Mouse (Mus musculus) midbrain, embryonic 13.5 days (tissue): ENCODE measurements at regions not wholly inside any gene's neighbourhood (a gene's known extent, or its start where the extent isn't known, plus 50 kb on each side); places are given as distances from the start of the nearest gene placed in this dataset.

Experiments used
- ATAC-seq: fragments of 200-750 bp; cut with Nextera tagmentation; 2 replicates; pipeline ENCODE4 v1.8.0; 2017; ENCODE audit warnings: mild to moderate bottlenecking, moderate TSS enrichment, moderate library complexity
- H3K27ac ChIP-seq: fragments of 300-500 bp; sonication (generic); 2 replicates; pipeline ENCODE4 v1.5.1; 2015; ENCODE audit warnings: inconsistent platforms, mild to moderate bottlenecking, moderate library complexity
- H3K27me3 ChIP-seq: fragments of 300-500 bp; sonication (generic); 2 replicates; pipeline ENCODE4 v1.6.1; 2015; ENCODE audit warnings: mild to moderate bottlenecking, inconsistent platforms
- H3K36me3 ChIP-seq: fragments of 300-500 bp; sonication (generic); 2 replicates; pipeline ENCODE4 v1.6.1; 2015; ENCODE audit warnings: mild to moderate bottlenecking, inconsistent platforms
- H3K4me1 ChIP-seq: fragments of 300-500 bp; sonication (generic); replicated peaks from 2 replicates; pipeline ENCODE4 v1.6.1; 2015; ENCODE audit warnings: inconsistent platforms
- H3K4me2 ChIP-seq: fragments of 300-500 bp; sonication (generic); replicated peaks from 2 replicates; pipeline ENCODE4 v1.6.1; 2015; ENCODE audit warnings: moderate library complexity, mild to moderate bottlenecking, inconsistent platforms
- H3K4me3 ChIP-seq: fragments of 300-500 bp; sonication (generic); replicated peaks from 2 replicates; pipeline ENCODE4 v1.5.1; 2015; ENCODE audit warnings: mild to moderate bottlenecking, inconsistent platforms
- H3K9ac ChIP-seq: fragments of 300-500 bp; sonication (generic); replicated peaks from 2 replicates; pipeline ENCODE4 v1.6.1; 2015; ENCODE audit warnings: mild to moderate bottlenecking, inconsistent platforms
- H3K9me3 ChIP-seq: fragments of 300-500 bp; sonication (generic); 2 replicates; pipeline ENCODE4 v1.6.1; 2016; ENCODE audit warnings: mild to moderate bottlenecking, inconsistent platforms
- WGBS: fragments of 180-500 bp; shearing (Covaris S2); methylation state at CpG from one replicate; pipeline ENCODE4 v1.1.7; 2015; 5-methylcytosine and 5-hydroxymethylcytosine counted together

GRCm38 (mm10) chr2:124718985-124719384 lies 348.9 kb upstream of the Slc24a5 start:
- no peaks in the 10 kb centered on the region for H3K9me3 ChIP-seq
- 76% methylated on average over 9 of the region's 9 CpGs for WGBS
- H3K4me2 ChIP-seq: no peak overlapping the region
- H3K27ac ChIP-seq: no peak overlapping the region
- H3K27me3 ChIP-seq: no peaks in the 10 kb centered on the region
- H3K4me1 ChIP-seq: no peaks in the 10 kb centered on the region
- ATAC-seq: no peak
- no peak overlapping the region for H3K4me3 ChIP-seq
- no peaks in the 10 kb centered on the region for H3K36me3 ChIP-seq
- H3K9ac ChIP-seq: no peak overlapping the region

DNA sequence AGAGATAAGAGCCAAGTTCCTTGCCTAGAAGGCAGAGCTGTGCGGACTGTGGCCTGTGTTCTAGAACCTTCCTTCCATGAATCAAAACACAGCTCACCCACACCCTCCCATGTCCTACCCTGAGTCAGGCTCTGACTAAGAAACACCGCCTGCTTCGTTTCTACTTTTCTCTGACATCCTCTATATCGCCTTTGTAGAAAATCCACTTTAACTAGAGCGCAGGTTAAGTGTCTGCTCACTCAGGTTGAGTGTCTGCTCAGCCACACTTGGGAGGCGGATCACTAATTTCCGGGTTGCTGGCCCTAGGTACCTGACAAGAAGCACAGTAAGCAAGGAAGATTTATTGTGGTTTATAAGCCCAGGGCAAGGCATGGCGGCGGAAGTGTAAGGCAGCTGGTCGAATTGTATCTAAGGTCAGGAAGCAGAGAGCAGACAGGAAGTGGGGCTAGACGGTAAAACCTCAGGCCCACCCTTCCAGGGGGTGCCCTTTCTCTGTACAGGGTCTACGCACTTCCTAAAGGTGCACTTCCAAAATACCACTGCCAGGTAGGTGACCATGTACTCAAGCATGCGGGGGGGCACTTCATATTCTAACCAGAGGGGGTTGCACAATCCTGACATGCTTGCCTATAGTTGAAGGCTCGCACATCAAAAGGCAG lies 348.0 kb upstream of the Slc24a5 start:
- WGBS: 91% methylated on average over 14 of the region's 14 CpGs
- Histone ChIP-seq H3K9ac (no peak overlapping the region), H3K4me1 (peaks cover 1% of the 10 kb centered on the region; the same call in 1 of the 2 replicates), H3K27me3 (no peaks in the 10 kb centered on the region), H3K4me2 (no peak overlapping the region), H3K4me3 (no peak overlapping the region), H3K27ac (no peak overlapping the region), H3K36me3 (no peaks in the 10 kb centered on the region), H3K9me3 (no peaks in the 10 kb centered on the region)
- no peak for ATAC-seq

- H3K4me3 ChIP-seq: no peak overlapping the region
- ATAC-seq: no peak
- H3K4me2 ChIP-seq: no peak overlapping the region
- no peaks in the 10 kb centered on the region for H3K27me3 ChIP-seq
- H3K9ac ChIP-seq: no peak overlapping the region
- no peaks in the 10 kb centered on the region for H3K36me3 ChIP-seq
- H3K4me1 ChIP-seq: peaks cover 5% of the 10 kb centered on the region; the same call in 1 of the 2 replicates
- H3K9me3 ChIP-seq: no peaks in the 10 kb centered on the region
- H3K27ac ChIP-seq: no peak overlapping the region
- WGBS: 70% methylated on average over 14 of the region's 14 CpGs
Observed at GRCm38 (mm10) chr2:124720593-124721445, 347.1 kb upstream of the Slc24a5 start.

GRCm38 (mm10) chr2:124724171-124724570 lies 343.8 kb upstream of the Slc24a5 start:
- Histone ChIP-seq H3K27me3 (no peaks in the 10 kb centered on the region), H3K9ac (no peak overlapping the region), H3K4me1 (peaks cover 5% of the 10 kb centered on the region; the same call in 1 of the 2 replicates), H3K27ac (no peak overlapping the region), H3K9me3 (no peaks in the 10 kb centered on the region), H3K36me3 (no peaks in the 10 kb centered on the region), H3K4me3 (no peak overlapping the region), H3K4me2 (no peak overlapping the region)
- no peak for ATAC-seq
- WGBS: 81% methylated on average over 4 of the region's 4 CpGs

GRCm38 (mm10) chr2:124724827-124725480 lies 343.0 kb upstream of the Slc24a5 start:
- peaks cover 5% of the 10 kb centered on the region; the same call in 1 of the 2 replicates for H3K4me1 ChIP-seq
- H3K27ac ChIP-seq: no peak overlapping the region
- no peak overlapping the region for H3K9ac ChIP-seq
- no peaks in the 10 kb centered on the region for H3K27me3 ChIP-seq
- no peak overlapping the region for H3K4me3 ChIP-seq
- no peak; the same call in 1 of the 2 replicates for ATAC-seq
- H3K36me3 ChIP-seq: no peaks in the 10 kb centered on the region
- no peaks in the 10 kb centered on the region for H3K9me3 ChIP-seq
- 65% methylated on average over 5 of the region's 5 CpGs for WGBS
- no peak overlapping the region for H3K4me2 ChIP-seq

- no peak overlapping the region for H3K4me2 ChIP-seq
- ATAC-seq: no peak
- 93% methylated on average over 5 of the region's 5 CpGs for WGBS
- H3K27me3 ChIP-seq: no peaks in the 10 kb centered on the region
- H3K4me1 ChIP-seq: peaks cover 5% of the 10 kb centered on the region; the same call in 1 of the 2 replicates
- no peak overlapping the region for H3K9ac ChIP-seq
- H3K4me3 ChIP-seq: no peak overlapping the region
- no peaks in the 10 kb centered on the region for H3K36me3 ChIP-seq
- no peak overlapping the region for H3K27ac ChIP-seq
- H3K9me3 ChIP-seq: no peaks in the 10 kb centered on the region
Observed at GRCm38 (mm10) chr2:124727979-124728378, 339.9 kb upstream of the Slc24a5 start.

GRCm38 (mm10) chr2:124732593-124732992 lies 335.3 kb upstream of the Slc24a5 start:
- no peak overlapping the region for H3K9ac ChIP-seq
- 80% methylated on average over 2 of the region's 2 CpGs for WGBS
- H3K4me2 ChIP-seq: no peak overlapping the region
- no peaks in the 10 kb centered on the region for H3K4me1 ChIP-seq
- no peak for ATAC-seq
- no peak overlapping the region for H3K27ac ChIP-seq
- H3K27me3 ChIP-seq: no peaks in the 10 kb centered on the region
- no peaks in the 10 kb centered on the region; the same call in 1 of the 2 replicates for H3K9me3 ChIP-seq
- no peak overlapping the region for H3K4me3 ChIP-seq
- no peaks in the 10 kb centered on the region for H3K36me3 ChIP-seq

DNA sequence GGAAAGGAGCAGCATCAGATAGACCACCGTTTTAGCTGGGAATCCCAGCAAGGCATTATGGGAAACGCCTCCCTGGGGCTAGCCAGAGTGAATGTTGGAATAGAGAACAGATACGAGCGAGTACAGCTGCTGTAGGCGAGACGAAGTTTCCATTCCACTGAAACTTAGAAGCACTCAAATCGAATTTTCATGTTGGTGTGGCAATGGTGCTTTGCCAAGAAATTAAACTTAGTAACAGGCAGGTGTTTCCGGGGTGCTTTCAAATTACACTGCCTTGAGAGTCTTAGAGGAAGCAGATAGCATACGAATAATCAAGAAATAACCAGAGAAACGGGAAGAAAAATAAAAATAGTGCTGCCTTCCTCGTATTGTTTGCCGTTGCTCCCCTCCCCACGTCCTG lies 327.1 kb upstream of the Slc24a5 start:
- no peak for ATAC-seq
- Histone ChIP-seq H3K36me3 (no peaks in the 10 kb centered on the region), H3K9ac (no peak overlapping the region), H3K9me3 (no peaks in the 10 kb centered on the region), H3K4me1 (no peaks in the 10 kb centered on the region), H3K4me3 (no peak overlapping the region), H3K27ac (no peak overlapping the region), H3K27me3 (no peaks in the 10 kb centered on the region), H3K4me2 (no peak overlapping the region)
- 70% methylated on average over 13 of the region's 13 CpGs for whole genome bisulfite sequencing

DNA sequence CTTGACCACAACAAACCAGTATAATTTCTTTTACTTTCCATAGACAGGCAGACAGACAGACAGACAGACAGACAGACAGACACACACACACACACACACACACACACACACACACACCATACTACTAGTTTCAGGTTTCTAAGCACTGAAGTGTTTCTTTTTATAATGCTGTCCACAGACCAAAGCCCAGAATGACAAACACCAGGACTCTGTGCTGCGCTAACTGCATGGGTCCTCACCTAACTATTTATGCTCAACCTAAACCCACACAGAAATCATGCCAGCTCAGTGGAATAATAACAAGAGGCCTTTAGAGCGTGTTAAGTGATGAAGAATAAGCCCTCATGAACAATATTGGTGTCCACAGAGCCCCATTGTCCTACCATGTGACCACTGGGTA lies 325.0 kb upstream of the Slc24a5 start:
- ATAC-seq: no peak
- 88% methylated on average over 2 of the region's 2 CpGs for WGBS
- H3K27ac ChIP-seq: no peak overlapping the region
- no peaks in the 10 kb centered on the region for H3K27me3 ChIP-seq
- H3K9ac ChIP-seq: no peak overlapping the region
- H3K4me2 ChIP-seq: no peak overlapping the region
- no peaks in the 10 kb centered on the region for H3K4me1 ChIP-seq
- no peaks in the 10 kb centered on the region for H3K9me3 ChIP-seq
- no peaks in the 10 kb centered on the region for H3K36me3 ChIP-seq
- no peak overlapping the region for H3K4me3 ChIP-seq

DNA sequence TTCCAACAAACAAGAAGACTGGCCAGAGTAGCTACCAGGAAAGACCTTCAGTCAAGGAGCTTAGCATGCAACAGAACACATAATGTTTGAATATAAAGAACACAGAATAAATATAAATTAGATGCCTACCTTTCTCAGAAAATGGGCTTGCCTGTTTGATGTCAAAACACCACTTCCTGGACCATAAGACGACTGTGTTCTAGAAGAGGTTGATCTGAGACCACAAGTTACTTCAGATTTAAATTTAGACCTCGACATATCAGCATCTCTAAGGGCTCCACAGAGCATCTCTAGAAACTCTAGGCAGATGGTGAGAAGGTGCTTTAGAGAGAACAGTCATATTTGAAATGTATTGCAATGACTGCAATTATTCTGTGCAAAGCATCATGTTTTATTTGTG lies 322.9 kb upstream of the Slc24a5 start:
- Histone ChIP-seq H3K27me3 (no peaks in the 10 kb centered on the region), H3K4me2 (no peak overlapping the region), H3K9me3 (no peaks in the 10 kb centered on the region), H3K4me1 (no peaks in the 10 kb centered on the region), H3K9ac (no peak overlapping the region), H3K4me3 (no peak overlapping the region), H3K36me3 (no peaks in the 10 kb centered on the region), H3K27ac (no peak overlapping the region)
- 87% methylated on average over 2 of the region's 2 CpGs for WGBS
- ATAC-seq: no peak

GRCm38 (mm10) chr2:124747119-124747518 lies 320.8 kb upstream of the Slc24a5 start:
- Histone ChIP-seq H3K9ac (no peak overlapping the region), H3K4me1 (no peaks in the 10 kb centered on the region), H3K36me3 (no peaks in the 10 kb centered on the region), H3K4me2 (no peak overlapping the region), H3K9me3 (peaks cover 5% of the 10 kb centered on the region; the same call in 1 of the 2 replicates), H3K27ac (no peak overlapping the region), H3K27me3 (no peaks in the 10 kb centered on the region), H3K4me3 (no peak overlapping the region)
- 95% methylated on average over 1 of the region's 1 CpGs for WGBS
- no peak for ATAC-seq

DNA sequence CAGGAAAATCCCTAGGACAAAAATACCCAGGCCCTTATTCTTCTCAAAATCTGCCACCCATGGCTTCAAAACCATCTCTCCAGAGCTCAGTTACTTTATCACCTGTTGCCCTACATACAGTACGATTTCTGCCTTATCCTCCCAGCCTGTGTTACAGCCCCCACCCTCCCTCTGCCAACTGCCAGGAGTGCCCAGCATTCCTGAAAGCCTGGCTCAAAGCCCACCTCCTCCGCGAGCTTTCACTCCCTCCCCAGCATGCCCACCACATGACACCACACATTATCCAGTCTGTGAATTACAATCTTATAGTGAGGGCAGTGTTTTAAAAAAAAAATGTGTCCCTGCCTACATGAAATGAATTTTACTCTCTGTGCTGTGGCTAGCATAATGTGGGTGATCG lies 320.3 kb upstream of the Slc24a5 start:
- Histone ChIP-seq H3K9me3 (peaks cover 5% of the 10 kb centered on the region; the same call in 1 of the 2 replicates), H3K4me1 (no peaks in the 10 kb centered on the region), H3K4me2 (no peak overlapping the region), H3K4me3 (no peak overlapping the region), H3K36me3 (no peaks in the 10 kb centered on the region), H3K27ac (no peak overlapping the region), H3K27me3 (no peaks in the 10 kb centered on the region), H3K9ac (no peak overlapping the region)
- WGBS: 73% methylated on average over 4 of the region's 4 CpGs
- no peak for ATAC-seq
